Mouse (Mus musculus) kidney, postnatal 0 days (tissue): Measurements from ENCODE around the gene Snapc5. TPM values are rescaled to one million over a fixed set of nuclear protein-coding genes. Genes with fewer than 3 reads are reported as not detected.
A peak's percentile ranks its signal among the peaks of the same experiment; 100 is the strongest.

Source experiments
- ATAC-seq: fragments of 200-750 bp; cut with Nextera tagmentation; replicated peaks from 2 replicates; pipeline ENCODE4 v1.8.0; 2017; ENCODE audit warnings: low read depth, moderate number of reproducible peaks, moderate TSS enrichment, moderate library complexity; ENCODE audit not compliant: low FRiP score
- DNase-seq: peaks from one replicate; pipeline ENCODE4 v3.0.0-alpha.2; 2016; ENCODE audit warnings: low spot score
- H3K27ac ChIP-seq: fragments of 300-500 bp; sonication (generic); 2 replicates; pipeline ENCODE4 v1.5.1; 2014; ENCODE audit warnings: mild to moderate bottlenecking
- H3K27me3 ChIP-seq: fragments of 300-500 bp; sonication (generic); 2 replicates; pipeline ENCODE4 v1.6.1; 2014; ENCODE audit warnings: low read length, mixed read lengths; ENCODE audit not compliant: insufficient read depth
- H3K36me3 ChIP-seq: fragments of 300-500 bp; sonication (generic); 2 replicates; pipeline ENCODE4 v1.6.1; 2014; ENCODE audit warnings: low read length, mixed read lengths; ENCODE audit not compliant: insufficient read depth
- H3K4me1 ChIP-seq: fragments of 300-500 bp; sonication (generic); replicated peaks from 2 replicates; pipeline ENCODE4 v1.6.1; 2014; ENCODE audit warnings: antibody characterized with exemption, low read length, mixed read lengths; ENCODE audit not compliant: insufficient read depth
- H3K4me2 ChIP-seq: fragments of 300-500 bp; sonication (generic); 2 replicates; pipeline ENCODE4 v1.6.1; 2014; ENCODE audit warnings: mild to moderate bottlenecking, low read length, moderate library complexity, mixed read lengths
- H3K4me3 ChIP-seq: fragments of 300-500 bp; sonication (generic); replicated peaks from 2 replicates; pipeline ENCODE4 v1.5.1; 2014; ENCODE audit warnings: low read depth, low read length
- H3K9ac ChIP-seq: fragments of 300-500 bp; sonication (generic); 2 replicates; pipeline ENCODE4 v1.6.1; 2014; ENCODE audit warnings: low read depth, low read length
- H3K9me3 ChIP-seq: fragments of 300-500 bp; sonication (generic); replicated peaks from 2 replicates; pipeline ENCODE4 v1.6.1; 2016; ENCODE audit warnings: low read length, inconsistent platforms, mixed read lengths
- CTCF ChIP-seq: IDR thresholded peaks from 2 replicates; pipeline ENCODE4 v1.5.1; 2016; ENCODE audit warnings: antibody characterized with exemption, low read depth, mild to moderate bottlenecking, moderate library complexity
- WGBS: fragments of 180-500 bp; shearing (Covaris S2); extraction: QIAGEN DNeasy Blood & Tissue Kit; methylation state at CpG from one replicate; pipeline ENCODE4 v1.1.7; 2014; 5-methylcytosine and 5-hydroxymethylcytosine counted together
- polyA plus RNA-seq: library from polyadenylated mRNA; unstranded; fragments of >200 nt; fragmentation: Nextera tagmentation; extraction: Ambion mirVana; gene quantifications from 2 replicates; pipeline ENCODE4 v1.2.1, GENCODE M21; 2015

Snapc5 gene
- polyA plus RNA-seq, 1 experiment from 2014 or later, result 25.8 TPM

- DNase-seq, result no peak
- no peak overlapping the region for H3K4me2 ChIP-seq
- no peaks in the 10 kb centered on the region for H3K9me3 ChIP-seq
- WGBS, result 65% methylated on average over 17 of the region's 17 CpGs
- ATAC-seq, result no peak
- no peak for TF ChIP-seq CTCF
- peaks cover 9% of the 10 kb centered on the region for H3K4me1 ChIP-seq
- H3K36me3 ChIP-seq, result peaks cover 6% of the 10 kb centered on the region; the same call in 1 of the 2 replicates
- no peak overlapping the region for H3K9ac ChIP-seq
- 0 out of 2 replicates have a peak overlapping the region, but pooled peaks have one; percentile 19 for H3K27ac ChIP-seq
- no peaks in the 10 kb centered on the region for H3K27me3 ChIP-seq
- no peak overlapping the region for H3K4me3 ChIP-seq
Measured at GRCm38 (mm10) chr9:64214452-64214851, 35.4 kb downstream of the Snapc5 start.

DNA sequence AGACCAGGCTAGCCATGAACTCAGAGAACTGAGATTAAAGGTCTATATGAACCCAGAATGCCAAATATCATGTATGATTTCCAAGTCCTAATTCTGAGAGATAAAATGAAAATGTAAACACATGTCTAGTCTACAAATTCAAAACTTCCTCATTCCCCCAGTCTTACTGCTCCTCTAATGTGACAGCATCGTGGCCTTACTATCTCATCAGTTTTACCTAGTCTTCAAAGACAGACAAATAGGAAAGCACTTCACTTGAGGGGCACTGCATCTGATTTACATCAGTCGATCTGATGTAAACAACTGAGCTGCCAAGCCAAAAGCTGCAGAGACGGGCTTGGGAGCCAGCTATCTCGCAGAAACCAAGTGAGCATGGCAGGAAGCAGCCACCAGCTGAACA, 37.0 kb downstream of the Snapc5 start:
- no peak for DNase-seq
- ATAC-seq, result no peak
- no peak overlapping the region for H3K4me3 ChIP-seq
- H3K4me2 ChIP-seq, result no peak overlapping the region
- H3K9ac ChIP-seq, result no peak overlapping the region
- TF ChIP-seq CTCF, result no peak
- H3K27me3 ChIP-seq, result no peaks in the 10 kb centered on the region
- peaks cover 6% of the 10 kb centered on the region; the same call in 1 of the 2 replicates for H3K36me3 ChIP-seq
- 76% methylated on average over 4 of the region's 4 CpGs for whole genome bisulfite sequencing
- peaks cover 16% of the 10 kb centered on the region for H3K4me1 ChIP-seq
- no peaks in the 10 kb centered on the region for H3K9me3 ChIP-seq
- H3K27ac ChIP-seq, result no peak overlapping the region

DNA sequence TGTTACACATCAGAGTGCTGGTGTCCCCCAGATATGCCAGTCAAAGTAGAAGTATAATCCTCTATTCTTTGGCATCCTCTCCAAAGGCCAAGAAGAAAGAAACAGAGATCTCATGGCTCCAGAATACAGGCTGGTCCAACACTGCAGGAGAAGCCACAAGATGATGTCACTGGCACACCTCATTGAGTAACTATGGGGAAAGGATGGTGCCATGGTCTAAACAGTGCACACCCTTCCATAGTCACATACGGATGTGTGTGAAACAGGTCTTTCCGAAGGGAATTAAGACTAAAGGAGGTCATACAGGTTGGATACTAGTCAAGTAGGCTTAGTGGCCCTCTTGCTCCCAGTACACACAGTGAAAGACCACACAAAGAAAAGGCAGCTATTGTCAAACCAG, 37.6 kb downstream of the Snapc5 start:
- no peak for DNase-seq
- H3K4me1 ChIP-seq, result peaks cover 16% of the 10 kb centered on the region
- H3K27me3 ChIP-seq, result no peaks in the 10 kb centered on the region
- H3K27ac ChIP-seq, result no peak overlapping the region
- WGBS, result 96% methylated on average over 2 of the region's 2 CpGs
- H3K4me3 ChIP-seq, result no peak overlapping the region
- peaks cover 4% of the 10 kb centered on the region; the same call in 1 of the 2 replicates for H3K36me3 ChIP-seq
- no peak for TF ChIP-seq CTCF
- H3K4me2 ChIP-seq, result no peak overlapping the region
- ATAC-seq, result no peak
- H3K9ac ChIP-seq, result no peak overlapping the region
- no peaks in the 10 kb centered on the region for H3K9me3 ChIP-seq

DNA sequence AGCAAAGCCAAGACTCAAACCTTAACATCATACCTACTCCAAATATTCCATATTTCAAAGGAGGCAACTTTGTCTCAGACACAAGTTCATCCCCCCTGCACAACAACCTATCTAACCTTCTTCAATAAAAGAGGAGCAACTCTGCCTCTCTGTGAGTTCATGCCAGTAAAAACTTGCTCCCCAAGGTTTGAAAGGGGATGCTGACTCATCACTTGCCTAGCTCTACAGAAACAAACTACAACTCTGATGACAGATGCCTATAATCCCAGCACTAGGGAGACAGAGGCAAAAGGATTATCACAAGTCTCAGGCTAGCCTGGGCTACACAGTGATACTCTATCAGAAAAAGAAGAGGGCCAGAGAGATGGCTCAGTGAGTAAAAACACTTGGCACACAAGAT, 38.8 kb downstream of the Snapc5 start:
- H3K36me3 ChIP-seq, result no peaks in the 10 kb centered on the region
- peaks cover 16% of the 10 kb centered on the region for H3K4me1 ChIP-seq
- ATAC-seq, result no peak
- H3K27me3 ChIP-seq, result no peaks in the 10 kb centered on the region
- H3K9ac ChIP-seq, result no peak overlapping the region
- no peaks in the 10 kb centered on the region for H3K9me3 ChIP-seq
- no peak for DNase-seq
- H3K27ac ChIP-seq, result 0 out of 2 replicates have a peak overlapping the region, but pooled peaks have one; percentile 48
- no peak for TF ChIP-seq CTCF
- no peak overlapping the region for H3K4me2 ChIP-seq
- no peak overlapping the region for H3K4me3 ChIP-seq

DNA sequence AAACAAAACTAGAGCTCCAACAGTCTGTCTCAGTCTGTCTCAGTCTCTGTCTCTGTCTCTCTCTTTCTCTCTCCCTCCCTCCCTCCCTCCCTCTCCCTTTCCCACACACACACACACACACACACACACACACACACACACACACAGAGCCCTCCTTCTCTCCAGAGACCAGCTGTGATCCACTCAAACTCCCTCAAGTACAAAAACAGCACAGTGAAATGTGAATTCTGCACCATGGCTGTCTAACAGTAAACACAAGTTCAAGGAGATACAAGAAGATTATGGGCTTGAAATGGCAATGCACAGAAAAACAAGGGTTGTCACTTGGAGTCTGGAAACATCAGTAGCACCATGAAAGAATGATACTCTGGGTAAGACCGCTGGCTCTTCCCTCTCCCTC, 40.2 kb downstream of the Snapc5 start:
- DNase-seq (no peak), ATAC-seq (no peak)
- Histone ChIP-seq H3K9me3 (no peaks in the 10 kb centered on the region), H3K27me3 (no peaks in the 10 kb centered on the region), H3K4me3 (no peak overlapping the region), H3K27ac (0 out of 2 replicates have a peak overlapping the region, but pooled peaks have one; percentile 36), H3K9ac (no peak overlapping the region), H3K4me2 (no peak overlapping the region), H3K36me3 (no peaks in the 10 kb centered on the region), H3K4me1 (peaks cover 16% of the 10 kb centered on the region)
- TF ChIP-seq CTCF, result no peak
- WGBS, result 62% methylated on average over 1 of the region's 1 CpGs

- WGBS, result 65% methylated on average over 10 of the region's 10 CpGs
- peak; percentile 22 for DNase-seq
- H3K4me1 ChIP-seq, result peaks cover 12% of the 10 kb centered on the region
- H3K27ac ChIP-seq, result 0 out of 2 replicates have a peak overlapping the region, but pooled peaks have one; percentile 36
- H3K4me2 ChIP-seq, result no peak overlapping the region
- no peak overlapping the region for H3K9ac ChIP-seq
- ATAC-seq, result no peak
- TF ChIP-seq CTCF, result no peak
- no peaks in the 10 kb centered on the region for H3K36me3 ChIP-seq
- no peaks in the 10 kb centered on the region for H3K27me3 ChIP-seq
- H3K4me3 ChIP-seq, result no peak overlapping the region
- no peaks in the 10 kb centered on the region for H3K9me3 ChIP-seq
Measured at GRCm38 (mm10) chr9:64219772-64220420, 40.8 kb downstream of the Snapc5 start.

- H3K27ac ChIP-seq, result 0 out of 2 replicates have a peak overlapping the region, but pooled peaks have one; percentile 36
Measured at GRCm38 (mm10) chr9:64220603-64221002, 41.5 kb downstream of the Snapc5 start.

More at GRCm38 (mm10) chr9:64220603-64221002, 41.5 kb downstream of the Snapc5 start:
- DNase-seq, result peak; percentile 32
- TF ChIP-seq CTCF, result no peak
- H3K4me1 ChIP-seq, result peaks cover 12% of the 10 kb centered on the region
- 46% methylated on average over 1 of the region's 1 CpGs for WGBS
- no peaks in the 10 kb centered on the region for H3K27me3 ChIP-seq
- ATAC-seq, result no peak
- no peak overlapping the region for H3K9ac ChIP-seq
- H3K4me2 ChIP-seq, result no peak overlapping the region
- H3K4me3 ChIP-seq, result no peak overlapping the region
- no peaks in the 10 kb centered on the region for H3K36me3 ChIP-seq
- H3K9me3 ChIP-seq, result no peaks in the 10 kb centered on the region
